Mouse (Mus musculus) testis, adult 2 months (tissue): ENCODE data around the gene Clpb.

Experiments
- CTCF ChIP-seq: fragments of 200-500 bp; IDR thresholded peaks from 2 replicates; pipeline ENCODE4 v1.5.1; 2012; ENCODE audit warnings: low read depth, mild to moderate bottlenecking, inconsistent platforms, low read length, moderate library complexity; ENCODE audit not compliant: control insufficient read depth, insufficient read depth, insufficient replicate concordance
- POLR2A ChIP-seq: fragments of 200-500 bp; IDR thresholded peaks from 2 replicates; pipeline ENCODE4 v1.6.1; 2012; ENCODE audit warnings: low read depth, mild to moderate bottlenecking, inconsistent platforms, low read length, moderate library complexity; ENCODE audit not compliant: control insufficient read depth

GRCm38 (mm10) chr7:101772687-101773086 lies 109.3 kb downstream of the Clpb start:
- TF ChIP-seq POLR2A: no peak
- TF ChIP-seq CTCF: no peak
